Mouse (Mus musculus) neural tube, embryonic 14.5 days (tissue): ENCODE results near the gene Myh9. TPM values are rescaled to one million over a fixed set of nuclear protein-coding genes. Genes with fewer than 3 reads are reported as not detected.

ENCODE experiments used
- ATAC-seq: fragments of 200-750 bp; cut with Nextera tagmentation; 2 replicates; pipeline ENCODE4 v1.8.0; 2017; ENCODE audit warnings: low read depth, mild to moderate bottlenecking, moderate TSS enrichment, moderate library complexity
- H3K27ac ChIP-seq: fragments of 300-500 bp; sonication (generic); 2 replicates; pipeline ENCODE4 v1.5.1; 2014; ENCODE audit warnings: low read depth, mild to moderate bottlenecking, control low read depth, low read length, moderate library complexity, mixed read lengths
- H3K27me3 ChIP-seq: fragments of 300-500 bp; sonication (generic); 2 replicates; pipeline ENCODE4 v1.6.1; 2014; ENCODE audit warnings: low read length; ENCODE audit not compliant: control insufficient read depth, insufficient read depth
- H3K36me3 ChIP-seq: fragments of 300-500 bp; sonication (generic); 2 replicates; pipeline ENCODE4 v1.6.1; 2014; ENCODE audit warnings: low read length, mixed read lengths; ENCODE audit not compliant: control insufficient read depth, insufficient read depth
- H3K4me1 ChIP-seq: fragments of 300-500 bp; sonication (generic); 2 replicates; pipeline ENCODE4 v1.6.1; 2014; ENCODE audit warnings: low read length; ENCODE audit not compliant: control insufficient read depth, insufficient read depth
- H3K4me2 ChIP-seq: fragments of 300-500 bp; sonication (generic); 2 replicates; pipeline ENCODE4 v1.6.1; 2014; ENCODE audit warnings: mild to moderate bottlenecking, low read depth, low read length, control low read depth
- H3K4me3 ChIP-seq: fragments of 300-500 bp; sonication (generic); 2 replicates; pipeline ENCODE4 v1.5.1; 2014; ENCODE audit warnings: low read depth, low read length, control low read depth, mixed read lengths
- H3K9ac ChIP-seq: fragments of 300-500 bp; sonication (generic); replicated peaks from 2 replicates; pipeline ENCODE4 v1.6.1; 2014; ENCODE audit warnings: low read depth, mild to moderate bottlenecking, control low read depth, low read length, mixed read lengths
- H3K9me3 ChIP-seq: fragments of 300-500 bp; sonication (generic); 2 replicates; pipeline ENCODE4 v1.6.1; 2016; ENCODE audit warnings: low read length; ENCODE audit not compliant: control insufficient read depth
- WGBS: fragments of 180-500 bp; shearing (Covaris S2); extraction: QIAGEN DNeasy Blood & Tissue Kit; methylation state at CpG from one replicate; pipeline ENCODE4 v1.1.7; 2014; 5-methylcytosine and 5-hydroxymethylcytosine counted together
- polyA plus RNA-seq: library from polyadenylated mRNA; unstranded; fragments of >200 nt; fragmentation: Nextera tagmentation; extraction: Ambion mirVana; gene quantifications from 2 replicates; pipeline ENCODE4 v1.2.1, GENCODE M21; 2014

Myh9 gene
- polyA plus RNA-seq, 1 experiment from 2014 or later: 9.5 TPM

DNA sequence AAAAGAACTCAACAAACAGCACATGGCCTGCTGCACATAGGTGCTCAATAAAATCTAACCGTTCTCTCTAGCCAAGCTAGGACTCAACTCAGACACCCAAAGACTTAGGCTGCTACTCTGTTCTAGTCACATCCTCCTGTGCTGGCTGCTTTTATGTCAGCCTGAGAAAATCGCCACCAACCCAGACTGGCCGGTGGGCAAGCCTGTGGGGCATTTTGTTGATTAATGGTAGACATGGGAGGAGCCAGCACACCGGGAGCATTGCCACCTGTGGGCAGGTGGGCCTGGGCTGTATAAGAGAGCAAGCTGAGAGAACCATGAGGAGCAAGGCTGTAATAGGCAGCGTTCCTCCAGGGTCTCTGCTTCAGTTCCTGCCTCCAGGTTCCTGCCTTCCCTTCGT is 8.2 kb downstream of the Myh9 start:
- ATAC-seq: no peak
- WGBS: 82% methylated on average over 6 of the region's 6 CpGs
- H3K27ac ChIP-seq: no peak overlapping the region

DNA sequence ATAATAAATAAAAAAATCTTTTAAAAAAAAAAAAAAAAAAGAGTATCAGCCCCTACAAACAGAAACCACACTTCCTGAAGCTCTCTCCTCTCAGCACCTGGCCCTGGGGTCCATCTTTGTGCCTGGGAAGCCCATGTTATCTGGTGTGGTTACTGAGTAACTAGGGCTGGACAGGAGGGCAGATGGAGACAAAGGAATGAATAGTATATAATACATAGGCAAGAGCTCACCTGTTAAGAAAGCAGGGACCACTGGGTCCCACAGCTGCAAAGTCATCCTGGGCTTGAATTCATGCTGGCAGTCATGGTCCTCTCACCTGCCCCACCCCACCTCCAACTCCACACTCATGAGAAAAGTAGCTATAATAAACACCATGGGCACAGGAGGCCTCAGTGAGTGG is 8.9 kb downstream of the Myh9 start:
- Histone ChIP-seq H3K4me2 (no peak overlapping the region), H3K9me3 (no peaks in the 10 kb centered on the region), H3K9ac (no peak overlapping the region), H3K27ac (no peak overlapping the region), H3K4me3 (no peak overlapping the region), H3K4me1 (0 out of 2 replicates have a peak, but pooled peaks cover 1% of the 10 kb centered on the region), H3K27me3 (no peaks in the 10 kb centered on the region), H3K36me3 (no peaks in the 10 kb centered on the region)
- no peak for ATAC-seq

More for the DNA sequence above, 8.2 kb downstream of the Myh9 start:
- Histone ChIP-seq H3K9me3 (no peaks in the 10 kb centered on the region), H3K27me3 (no peaks in the 10 kb centered on the region), H3K9ac (no peak overlapping the region), H3K4me1 (0 out of 2 replicates have a peak, but pooled peaks cover 5% of the 10 kb centered on the region), H3K36me3 (no peaks in the 10 kb centered on the region), H3K4me2 (no peak overlapping the region), H3K4me3 (no peak overlapping the region)

DNA sequence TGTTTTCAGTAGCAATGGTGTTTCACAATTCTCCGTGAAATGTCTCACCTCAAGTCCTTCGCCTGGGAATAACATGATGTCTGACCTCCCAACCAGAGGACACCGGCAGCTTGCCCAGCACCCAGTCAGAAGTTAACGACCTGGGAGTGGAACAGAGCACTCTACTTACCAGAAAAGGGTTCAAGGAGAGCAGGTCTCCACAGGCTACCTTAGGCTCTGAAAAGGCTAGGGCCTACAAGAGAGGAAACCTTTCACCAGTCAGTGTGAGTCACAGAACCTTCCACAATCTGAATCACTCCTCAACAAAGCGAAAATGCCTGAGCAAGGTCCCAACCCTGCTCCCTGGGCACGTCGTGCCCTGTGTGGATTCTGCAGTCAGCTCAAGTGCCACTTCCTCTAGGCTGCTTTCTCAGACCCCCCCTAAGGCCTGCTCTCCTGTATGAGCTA is 9.5 kb downstream of the Myh9 start:
- ATAC-seq: no peak
- Histone ChIP-seq H3K27me3 (no peaks in the 10 kb centered on the region), H3K4me2 (no peak overlapping the region), H3K36me3 (no peaks in the 10 kb centered on the region), H3K4me1 (0 out of 2 replicates have a peak, but pooled peaks cover 3% of the 10 kb centered on the region), H3K27ac (no peak overlapping the region), H3K9ac (no peak overlapping the region), H3K9me3 (no peaks in the 10 kb centered on the region), H3K4me3 (no peak overlapping the region)
- 87% methylated on average over 7 of the region's 7 CpGs for WGBS

DNA sequence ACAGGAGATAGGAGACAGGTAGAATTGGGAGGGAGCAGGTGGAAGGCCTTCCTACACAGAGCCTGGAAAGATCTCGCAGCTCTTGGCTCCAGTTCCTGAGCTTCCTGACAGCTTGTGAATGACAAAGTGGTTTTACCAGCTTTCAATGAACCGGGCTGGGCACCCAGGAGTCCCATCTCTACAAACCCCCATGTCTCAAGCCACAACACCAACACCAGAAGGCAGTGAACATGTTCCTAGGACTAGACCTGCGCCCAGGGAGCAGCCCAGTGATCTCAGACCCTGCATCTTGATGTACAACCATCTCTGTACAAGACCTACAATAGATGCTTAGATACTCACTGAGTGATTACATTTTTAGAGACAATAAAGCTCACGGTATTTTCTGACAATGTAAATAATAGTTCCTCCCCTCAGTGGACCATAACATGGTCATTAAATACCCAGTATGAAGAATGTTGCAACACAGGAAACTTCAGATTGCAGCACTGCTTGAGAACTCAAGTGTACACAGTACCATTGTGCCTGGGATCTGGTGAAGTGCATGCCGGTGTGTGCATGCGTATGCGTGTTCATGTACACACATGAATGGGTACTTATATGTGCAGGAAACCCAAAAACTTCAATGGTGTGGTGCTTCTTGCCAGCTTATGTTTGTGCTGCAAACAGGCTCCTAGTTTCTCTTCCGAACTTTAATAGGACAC is 10.1 kb downstream of the Myh9 start:
- Histone ChIP-seq H3K4me2 (no peak overlapping the region), H3K27me3 (no peaks in the 10 kb centered on the region), H3K4me3 (no peak overlapping the region), H3K9ac (no peak overlapping the region), H3K4me1 (0 out of 2 replicates have a peak, but pooled peaks cover 3% of the 10 kb centered on the region), H3K36me3 (no peaks in the 10 kb centered on the region), H3K27ac (no peak overlapping the region), H3K9me3 (no peaks in the 10 kb centered on the region)
- 90% methylated on average over 8 of the region's 8 CpGs for WGBS
- no peak for ATAC-seq

DNA sequence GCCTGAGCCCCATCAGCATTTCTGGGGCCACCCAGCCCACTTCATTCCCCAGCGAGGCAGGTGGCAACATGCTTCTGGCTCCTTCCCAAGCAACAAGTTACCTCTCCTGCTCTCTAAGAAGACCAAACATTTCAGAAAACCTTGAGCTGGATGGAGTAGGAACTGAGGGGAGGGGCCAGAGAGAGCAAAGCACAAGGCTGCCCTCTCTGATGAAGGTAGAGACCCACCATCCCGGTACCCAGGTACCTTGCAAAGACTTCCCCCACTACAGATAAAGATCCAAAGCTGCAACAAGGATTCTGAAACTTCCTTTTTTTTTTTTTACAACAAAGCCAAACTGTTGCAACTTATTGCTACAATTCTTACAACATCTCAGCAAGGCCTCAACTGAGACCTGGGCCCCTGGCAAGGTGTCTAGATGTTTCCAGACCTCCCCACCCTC is 10.8 kb downstream of the Myh9 start:
- 98% methylated on average over 2 of the region's 2 CpGs for WGBS
- no peak overlapping the region for H3K4me3 ChIP-seq

DNA sequence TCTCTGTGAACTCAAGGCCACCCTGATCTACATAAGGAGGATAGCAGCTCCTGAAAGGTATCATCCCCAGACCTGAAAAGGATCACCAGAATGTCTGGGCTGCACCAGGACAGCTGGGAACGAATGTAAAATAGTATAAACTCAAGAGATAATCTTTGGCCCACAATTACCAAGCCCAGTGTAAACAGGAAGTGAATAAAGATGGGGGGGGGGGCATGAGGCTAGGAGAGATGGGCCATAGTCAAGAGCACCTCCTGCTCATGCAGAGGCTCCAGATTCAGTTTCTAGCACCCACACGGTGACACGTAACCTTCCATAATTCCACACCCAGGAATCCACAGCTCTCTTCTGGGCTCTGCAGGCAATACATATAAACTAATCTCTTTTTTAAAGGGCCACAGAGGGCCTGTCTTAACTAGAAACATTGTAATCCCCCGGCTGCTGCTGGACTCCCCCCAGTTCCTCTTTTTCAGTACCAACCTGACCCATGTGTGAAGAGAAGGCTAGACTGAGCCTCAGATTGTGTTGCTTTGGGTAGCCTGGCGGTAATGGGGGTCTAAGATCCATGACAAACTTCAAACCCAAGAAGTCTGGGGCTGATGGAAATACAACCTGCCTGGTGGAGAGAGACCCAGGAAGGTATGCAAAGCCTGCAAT is 11.4 kb downstream of the Myh9 start:
- Histone ChIP-seq H3K9ac (no peak overlapping the region), H3K4me2 (no peak overlapping the region), H3K36me3 (no peaks in the 10 kb centered on the region), H3K4me1 (0 out of 2 replicates have a peak, but pooled peaks cover 3% of the 10 kb centered on the region), H3K4me3 (no peak overlapping the region), H3K9me3 (no peaks in the 10 kb centered on the region), H3K27ac (no peak overlapping the region; the same call in 1 of the 2 replicates), H3K27me3 (no peaks in the 10 kb centered on the region)
- 94% methylated on average over 5 of the region's 5 CpGs for WGBS
- no peak for ATAC-seq

More for the DNA sequence above, 10.8 kb downstream of the Myh9 start:
- no peaks in the 10 kb centered on the region for H3K9me3 ChIP-seq
- no peaks in the 10 kb centered on the region for H3K27me3 ChIP-seq
- no peak for ATAC-seq
- no peaks in the 10 kb centered on the region for H3K36me3 ChIP-seq
- H3K27ac ChIP-seq: no peak overlapping the region
- no peak overlapping the region for H3K4me2 ChIP-seq
- H3K9ac ChIP-seq: no peak overlapping the region
- 0 out of 2 replicates have a peak, but pooled peaks cover 3% of the 10 kb centered on the region for H3K4me1 ChIP-seq

DNA sequence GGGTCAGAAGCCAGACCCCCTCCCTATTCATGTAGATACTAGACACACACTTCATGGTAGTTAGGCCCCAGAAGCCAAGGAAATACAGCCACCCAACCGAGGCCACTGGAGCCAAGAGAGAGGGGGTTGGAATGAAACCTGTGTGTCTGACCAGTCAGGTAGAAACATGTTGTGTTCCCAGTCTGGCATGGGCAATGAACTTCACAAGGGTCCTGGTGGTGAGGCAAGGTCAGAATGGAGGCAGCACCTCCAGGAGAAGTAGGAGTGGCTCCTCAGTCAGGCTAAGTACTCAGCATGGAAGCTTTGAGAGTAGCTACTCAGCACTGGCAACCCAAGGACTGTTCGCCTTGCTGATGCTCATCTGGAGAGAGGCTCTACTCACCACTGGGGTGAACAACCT is 12.4 kb downstream of the Myh9 start:
- Histone ChIP-seq H3K27ac (no peak overlapping the region), H3K4me2 (no peak overlapping the region), H3K4me1 (0 out of 2 replicates have a peak, but pooled peaks cover 3% of the 10 kb centered on the region), H3K27me3 (no peaks in the 10 kb centered on the region), H3K9me3 (no peaks in the 10 kb centered on the region), H3K9ac (no peak overlapping the region), H3K36me3 (no peaks in the 10 kb centered on the region), H3K4me3 (no peak overlapping the region)
- ATAC-seq: no peak
- 74% methylated on average over 2 of the region's 2 CpGs for WGBS

DNA sequence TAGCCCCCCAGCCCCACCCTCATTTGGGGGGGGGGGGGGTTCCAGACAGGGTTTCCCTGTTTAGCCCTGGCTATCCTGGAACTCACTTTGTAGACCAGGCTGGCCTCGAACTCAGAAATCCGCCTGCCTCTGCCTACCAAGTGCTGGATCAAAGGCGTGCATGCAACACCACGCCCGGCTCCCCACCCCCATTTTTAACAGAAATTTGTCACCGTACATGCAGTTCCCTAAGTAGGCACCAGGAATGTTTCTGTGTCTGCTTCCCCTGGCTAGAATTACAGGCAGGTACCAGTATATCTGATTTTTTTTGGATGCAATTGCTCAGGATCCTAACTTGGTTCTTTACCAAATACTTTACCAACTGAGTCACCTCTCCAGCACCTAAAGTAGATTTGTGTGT is 13.1 kb downstream of the Myh9 start:
- 0 out of 2 replicates have a peak, but pooled peaks cover 3% of the 10 kb centered on the region for H3K4me1 ChIP-seq
- no peak overlapping the region for H3K27ac ChIP-seq
- ATAC-seq: no peak
- H3K9ac ChIP-seq: no peak overlapping the region
- 97% methylated on average over 6 of the region's 6 CpGs for whole genome bisulfite sequencing
- no peak overlapping the region for H3K4me3 ChIP-seq
- H3K9me3 ChIP-seq: no peaks in the 10 kb centered on the region
- no peak overlapping the region for H3K4me2 ChIP-seq
- H3K27me3 ChIP-seq: no peaks in the 10 kb centered on the region
- H3K36me3 ChIP-seq: no peaks in the 10 kb centered on the region

DNA sequence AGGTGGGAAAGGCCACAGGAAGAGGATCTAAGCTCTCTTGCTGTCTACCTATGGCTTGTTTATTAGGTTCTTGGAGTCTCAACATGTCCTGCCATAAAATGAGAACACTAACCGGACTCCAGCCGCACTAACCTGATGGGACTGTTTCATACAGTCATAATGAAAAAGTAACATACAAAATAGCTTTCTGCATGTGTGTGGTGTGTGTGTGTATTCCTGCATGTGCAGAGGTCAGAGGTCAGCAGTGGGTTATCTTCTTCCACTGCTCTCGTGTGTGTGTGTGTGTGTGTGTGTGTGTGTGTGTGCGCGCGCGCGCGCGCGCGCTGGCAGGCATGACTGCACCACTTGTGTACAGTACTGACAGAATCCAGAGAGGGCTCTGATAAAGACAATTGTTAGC is 13.7 kb downstream of the Myh9 start:
- ATAC-seq: no peak
- 89% methylated on average over 12 of the region's 12 CpGs for WGBS
- H3K27me3 ChIP-seq: no peaks in the 10 kb centered on the region

More for the DNA sequence above, 13.7 kb downstream of the Myh9 start:
- Histone ChIP-seq H3K4me1 (0 out of 2 replicates have a peak, but pooled peaks cover 3% of the 10 kb centered on the region), H3K27ac (no peak overlapping the region), H3K4me3 (no peak overlapping the region), H3K9me3 (no peaks in the 10 kb centered on the region), H3K36me3 (no peaks in the 10 kb centered on the region), H3K4me2 (no peak overlapping the region), H3K9ac (no peak overlapping the region)
